Mouse (Mus musculus) testis, adult 2 months (tissue): Measurements from ENCODE around the gene Bcdin3d.

ENCODE experiments used
- CTCF ChIP-seq: fragments of 200-500 bp; IDR thresholded peaks from 2 replicates; pipeline ENCODE4 v1.5.1; 2012; ENCODE audit warnings: low read depth, mild to moderate bottlenecking, inconsistent platforms, low read length, moderate library complexity; ENCODE audit not compliant: control insufficient read depth, insufficient read depth, insufficient replicate concordance
- POLR2A ChIP-seq: fragments of 200-500 bp; IDR thresholded peaks from 2 replicates; pipeline ENCODE4 v1.6.1; 2012; ENCODE audit warnings: low read depth, mild to moderate bottlenecking, inconsistent platforms, low read length, moderate library complexity; ENCODE audit not compliant: control insufficient read depth

GRCm38 (mm10) chr15:99433081-99433718, 41.3 kb downstream of the Bcdin3d start:
- no peak for TF ChIP-seq POLR2A
- TF ChIP-seq CTCF: no peak
